Mouse (Mus musculus): ENCODE data around the gene Jpt1. TPM values are rescaled to one million over a fixed set of nuclear protein-coding genes. Genes with fewer than 3 reads are reported as not detected.
A peak's percentile ranks its signal among the peaks of the same experiment; 100 is the strongest.
"Not testable (repeated sequence)": the region's sequence is repeated elsewhere in the genome, so short reads cannot be mapped to it uniquely, and the experiment has no call there.

Jpt1 gene
- polyA plus RNA-seq, 1 experiment from 2014 or later: 995 TPM

DNA sequence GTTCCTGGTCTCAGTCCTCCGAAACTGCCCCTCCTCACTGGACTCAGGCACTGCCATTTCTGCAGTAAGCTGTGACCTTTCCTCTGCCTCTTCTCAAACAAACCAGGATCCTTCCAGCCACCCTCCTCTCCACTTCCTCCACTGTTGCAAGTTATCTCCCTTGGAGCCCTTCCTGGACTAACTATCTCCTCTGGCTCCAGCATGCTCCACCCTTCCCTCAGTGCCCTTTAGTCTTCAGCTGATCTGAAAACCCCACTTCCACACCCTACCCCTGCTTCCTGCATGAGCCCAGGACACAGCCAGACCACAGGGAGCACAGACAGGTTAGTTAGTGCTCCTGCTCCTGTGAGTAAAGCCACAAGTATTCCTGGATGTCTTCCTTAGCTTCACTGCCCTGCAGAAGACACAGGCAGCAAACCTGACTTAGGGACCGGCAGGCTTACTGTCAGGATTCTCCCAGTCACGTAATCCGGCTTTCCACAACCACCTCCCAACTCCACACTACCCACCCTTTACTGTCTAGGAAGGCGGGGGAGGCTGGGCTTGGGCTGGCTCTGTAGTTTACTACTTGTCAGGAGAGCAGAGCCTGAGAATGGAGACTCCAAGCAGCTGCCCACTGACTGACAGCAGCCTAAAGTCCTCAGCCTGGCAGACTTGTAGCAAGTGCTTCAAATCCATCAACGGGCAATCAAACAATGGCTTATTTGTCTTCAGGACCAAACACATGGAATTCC lies 4.2 kb downstream of the Jpt1 start:
- peaks cover 39% of the 10 kb centered on the region for H3K36me3 ChIP-seq
- no peaks in the 10 kb centered on the region for H3K27me3 ChIP-seq (ENCODE audit: insufficient read depth, poor library complexity, severe bottlenecking)
- peak overlapping the region; percentile 100 for H3K4me3 ChIP-seq
- H3K27ac ChIP-seq: peak overlapping the region; percentile 68
- no peak for DNase-seq (ENCODE audit: low spot score)
- H3K9me3 ChIP-seq: no peaks in the 10 kb centered on the region
- H3K4me1 ChIP-seq (replicated peaks): peaks cover 77% of the 10 kb centered on the region
- WGBS: 57% methylated on average over 6 of the region's 6 CpGs

DNA sequence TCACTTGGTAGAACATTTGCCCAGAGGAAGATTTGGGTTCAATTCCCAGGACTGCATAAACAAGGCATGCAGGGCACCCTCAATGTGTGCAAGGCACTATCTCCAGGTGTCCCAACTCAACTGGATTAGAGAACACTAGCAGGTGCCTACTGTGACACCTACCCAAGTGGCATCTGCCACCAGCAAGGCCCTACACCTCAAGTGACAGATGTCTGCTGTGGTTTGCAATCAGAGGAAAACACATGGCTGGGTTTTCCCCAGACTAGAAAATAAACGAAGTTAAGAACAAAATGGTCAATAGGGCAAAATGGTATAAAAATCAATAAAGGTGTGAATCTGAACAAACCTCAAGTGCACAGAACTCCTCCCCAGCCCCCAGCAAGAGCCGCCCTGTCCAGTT lies 6.1 kb downstream of the Jpt1 start:
- Histone ChIP-seq H3K27me3 (ENCODE audit: insufficient read depth, poor library complexity, severe bottlenecking) (no peaks in the 10 kb centered on the region), H3K36me3 (peaks cover 56% of the 10 kb centered on the region), H3K4me1 (replicated peaks) (peaks cover 73% of the 10 kb centered on the region), H3K4me3 (no peak overlapping the region), H3K27ac (no peak overlapping the region), H3K9me3 (no peaks in the 10 kb centered on the region)
- 89% methylated on average over 2 of the region's 2 CpGs for WGBS
- DNase-seq (ENCODE audit: low spot score): no peak

DNA sequence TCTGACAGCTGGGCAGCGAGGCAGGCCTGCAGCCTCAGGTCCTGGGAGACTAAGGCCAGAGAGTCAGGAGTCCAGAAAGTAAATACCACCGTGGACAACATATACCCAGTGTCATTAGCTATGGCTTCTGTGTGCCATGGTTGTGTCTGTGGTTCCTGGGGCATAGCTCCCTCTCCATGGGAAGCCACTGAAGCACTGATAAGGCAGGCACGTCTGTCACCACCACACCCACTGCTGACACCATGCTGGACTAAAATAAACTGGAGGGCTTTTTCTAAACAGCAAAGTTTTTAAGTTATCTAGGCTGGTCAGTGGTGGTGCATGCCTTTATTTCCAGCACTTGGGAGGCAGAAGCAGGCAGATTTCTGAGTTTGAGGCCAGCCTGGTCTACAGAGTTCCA lies 7.6 kb downstream of the Jpt1 start:
- Histone ChIP-seq H3K27me3 (ENCODE audit: insufficient read depth, poor library complexity, severe bottlenecking) (no peaks in the 10 kb centered on the region), H3K4me1 (replicated peaks) (peaks cover 58% of the 10 kb centered on the region), H3K36me3 (peaks cover 71% of the 10 kb centered on the region), H3K27ac (no peak overlapping the region), H3K4me3 (no peak overlapping the region), H3K9me3 (no peaks in the 10 kb centered on the region)
- WGBS: 77% methylated on average over 3 of the region's 3 CpGs
- no peak for DNase-seq (ENCODE audit: low spot score)

DNA sequence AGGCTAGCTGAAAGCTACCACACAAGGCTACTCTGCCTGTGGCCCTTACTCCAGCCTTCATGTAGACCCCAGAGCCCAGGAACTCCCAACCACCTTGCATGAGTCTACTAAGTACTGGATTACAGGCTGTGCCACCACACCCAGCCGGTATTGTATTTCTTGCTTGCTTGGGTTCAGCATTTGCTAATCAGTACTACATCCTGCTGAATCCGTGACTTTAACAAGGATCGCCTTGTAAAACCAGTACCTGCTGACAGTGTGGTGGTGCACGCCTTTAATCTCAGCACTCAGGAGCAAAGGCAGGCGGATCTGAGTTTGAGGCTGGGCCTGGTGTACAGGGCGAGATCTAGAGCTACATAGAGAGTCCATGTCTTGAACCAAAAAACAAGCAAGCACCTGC lies 11.6 kb downstream of the Jpt1 start:
- Histone ChIP-seq H3K27ac (no peak overlapping the region), H3K27me3 (ENCODE audit: insufficient read depth, poor library complexity, severe bottlenecking) (no peaks in the 10 kb centered on the region), H3K9me3 (no peaks in the 10 kb centered on the region), H3K4me1 (replicated peaks) (peaks cover 25% of the 10 kb centered on the region), H3K36me3 (peaks cover 98% of the 10 kb centered on the region), H3K4me3 (no peak overlapping the region)
- 96% methylated on average over 6 of the region's 6 CpGs for WGBS
- no peak for DNase-seq (ENCODE audit: low spot score)

DNA sequence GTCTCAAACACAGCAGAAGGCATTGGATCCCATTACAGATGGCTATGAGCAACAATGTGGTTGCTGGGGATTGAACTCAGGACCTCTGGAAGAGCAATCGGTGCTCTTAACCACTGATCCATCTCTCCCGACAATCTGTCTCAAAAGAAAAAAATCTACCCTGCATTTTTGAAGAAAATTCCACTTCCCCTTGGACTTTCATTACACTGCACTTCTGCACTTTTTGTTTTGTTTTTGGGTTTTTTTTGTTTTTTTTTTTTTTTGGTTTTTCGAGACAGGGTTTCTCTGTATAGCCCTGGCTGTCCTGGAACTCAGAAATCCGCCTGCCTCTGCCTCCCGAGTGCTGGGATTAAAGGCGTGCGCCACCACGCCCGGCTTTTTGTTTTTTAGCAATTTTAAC lies 17.6 kb downstream of the Jpt1 start:
- not testable (repeated sequence) for H3K9me3 ChIP-seq; DNase-seq (ENCODE audit: low spot score); H3K27me3 ChIP-seq (ENCODE audit: insufficient read depth, poor library complexity, severe bottlenecking); H3K4me3 ChIP-seq; H3K27ac ChIP-seq
- H3K4me1 ChIP-seq (replicated peaks): peaks cover 13% of the 10 kb centered on the region
- H3K36me3 ChIP-seq: peaks cover 53% of the 10 kb centered on the region
- WGBS: 90% methylated on average over 9 of the region's 9 CpGs

DNA sequence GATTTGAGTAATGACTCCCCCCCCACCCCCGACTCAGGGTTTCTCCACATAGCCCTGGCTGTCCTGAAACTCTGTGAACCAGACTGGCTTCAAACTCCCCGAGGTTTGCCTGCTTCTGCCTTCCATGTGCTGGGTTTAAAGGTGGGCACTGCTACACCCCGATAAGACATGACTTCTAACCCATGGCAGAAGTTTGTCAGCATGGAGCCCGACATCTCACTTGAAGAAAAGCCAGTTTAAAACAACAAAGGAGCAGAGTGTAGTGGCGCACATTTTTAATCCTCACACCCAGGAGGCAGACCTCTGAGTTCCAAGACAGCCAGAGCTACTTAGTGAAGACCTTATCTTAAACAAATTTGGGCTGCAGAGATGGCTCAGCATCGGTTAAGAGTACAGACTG lies 21.8 kb downstream of the Jpt1 start:
- H3K4me3 ChIP-seq: peak overlapping the region; percentile 80
- H3K36me3 ChIP-seq: peaks cover 34% of the 10 kb centered on the region
- no peaks in the 10 kb centered on the region for H3K9me3 ChIP-seq
- H3K27ac ChIP-seq: no peak overlapping the region
- no peak for DNase-seq (ENCODE audit: low spot score)
- H3K27me3 ChIP-seq (ENCODE audit: insufficient read depth, poor library complexity, severe bottlenecking): peaks cover 7% of the 10 kb centered on the region
- peaks cover 30% of the 10 kb centered on the region for H3K4me1 ChIP-seq (replicated peaks)
- WGBS: 43% methylated on average over 6 of the region's 6 CpGs

DNA sequence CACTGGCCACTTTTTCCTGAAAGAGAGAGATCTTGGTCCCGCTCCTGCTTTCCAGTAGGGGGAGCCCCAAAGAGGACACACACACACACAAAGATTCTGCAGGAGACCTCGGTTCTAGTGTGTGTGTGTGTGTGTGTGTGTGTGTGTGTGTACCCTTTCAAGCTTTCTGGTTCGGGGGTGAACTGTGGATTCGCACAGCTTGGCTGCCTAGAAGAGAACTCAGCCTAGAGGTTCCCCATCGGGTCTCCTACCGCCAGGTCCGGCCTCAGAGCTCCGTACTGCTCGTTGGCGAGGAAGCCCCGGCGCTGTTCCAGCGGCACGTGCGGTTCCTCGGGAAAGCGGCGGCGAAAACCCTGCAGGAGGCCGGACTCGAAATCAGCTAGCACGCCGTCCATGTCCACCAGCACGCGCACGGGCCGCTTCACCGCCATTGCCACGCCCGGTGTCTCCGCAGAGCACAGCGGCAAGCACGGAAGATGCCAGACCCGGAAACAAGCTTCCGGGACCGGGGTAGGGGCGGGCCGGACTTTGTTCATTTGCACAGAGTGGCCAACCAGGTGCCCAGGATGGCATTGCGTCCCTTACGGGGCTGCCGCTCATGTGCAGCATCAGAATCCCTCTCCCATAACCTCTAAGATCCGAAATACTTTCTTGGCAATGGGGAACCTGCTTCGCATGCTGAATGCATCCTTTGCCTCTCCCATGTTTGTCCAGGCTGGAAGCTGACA lies 22.7 kb downstream of the Jpt1 start, which contains the start of gene Nt5c:
TSS of gene Nt5c (minus strand) at position 507 of the 728 bp plus-strand sequence.
- H3K4me3 ChIP-seq: peak within 1 kb of the TSS; percentile 80
- H3K9me3 ChIP-seq: no peaks in the 10 kb centered on the region
- peaks cover 26% of the 10 kb centered on the region for H3K36me3 ChIP-seq
- peaks cover 30% of the 10 kb centered on the region for H3K4me1 ChIP-seq (replicated peaks)
- DNase-seq (ENCODE audit: low spot score): peak; percentile 85
- under 1% methylated on average over 43 of the region's 43 CpGs for WGBS
- peak within 1 kb of the TSS; percentile 91 for H3K27ac ChIP-seq
- peaks cover 7% of the 10 kb centered on the region for H3K27me3 ChIP-seq (ENCODE audit: insufficient read depth, poor library complexity, severe bottlenecking)

DNA sequence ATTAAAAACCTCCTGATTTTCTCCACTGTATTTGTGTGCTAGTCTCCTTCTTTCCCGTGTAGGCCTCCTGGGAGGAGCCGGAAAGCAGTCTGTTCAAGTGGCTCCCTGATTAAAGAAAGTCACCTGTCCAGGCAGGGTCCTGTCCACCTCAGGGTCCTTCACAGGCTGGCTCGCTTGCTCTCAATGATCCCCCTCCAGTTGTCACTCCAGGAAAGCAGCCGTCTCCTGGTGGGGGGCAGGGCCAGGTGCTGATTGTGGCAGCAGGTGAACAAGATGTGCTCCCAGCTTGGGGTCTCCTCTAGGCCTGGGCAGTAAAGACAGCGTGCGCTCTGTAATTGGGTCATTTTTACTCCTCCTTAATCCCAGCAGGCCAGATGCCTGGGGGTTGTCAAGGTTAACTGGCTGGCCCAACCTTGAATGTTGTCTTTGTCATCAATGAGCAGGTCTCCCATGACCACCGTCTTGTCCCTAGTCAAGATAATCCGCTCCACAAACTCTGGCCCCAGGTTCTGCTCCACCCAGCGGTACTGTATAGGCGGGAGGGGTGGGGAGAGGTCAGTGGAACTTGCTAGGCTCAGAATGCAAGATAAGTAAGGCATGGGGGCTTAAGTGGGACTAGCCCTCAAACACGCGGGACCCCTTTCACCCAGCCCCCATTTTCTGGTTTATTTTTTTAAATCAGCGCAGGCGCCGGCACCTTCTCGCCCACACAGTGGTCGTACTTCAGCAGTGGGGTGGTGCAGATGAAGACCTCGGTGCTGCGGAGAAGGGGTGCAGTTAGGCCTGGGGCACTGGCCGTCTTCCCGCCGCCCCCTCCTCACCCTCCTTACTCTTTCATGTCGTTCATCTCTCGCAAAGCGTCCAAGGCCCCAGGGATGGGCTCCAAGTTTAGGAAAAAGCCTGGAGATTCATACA lies 23.5 kb downstream of the Jpt1 start:
- WGBS: 28% methylated on average over 25 of the region's 25 CpGs
- peaks cover 7% of the 10 kb centered on the region for H3K27me3 ChIP-seq (ENCODE audit: insufficient read depth, poor library complexity, severe bottlenecking)
- no peaks in the 10 kb centered on the region for H3K9me3 ChIP-seq
- DNase-seq (ENCODE audit: low spot score): no peak
- H3K36me3 ChIP-seq: peaks cover 29% of the 10 kb centered on the region
- peak overlapping the region; percentile 91 for H3K27ac ChIP-seq
- peak overlapping the region; percentile 80 for H3K4me3 ChIP-seq
- peaks cover 34% of the 10 kb centered on the region for H3K4me1 ChIP-seq (replicated peaks)

DNA sequence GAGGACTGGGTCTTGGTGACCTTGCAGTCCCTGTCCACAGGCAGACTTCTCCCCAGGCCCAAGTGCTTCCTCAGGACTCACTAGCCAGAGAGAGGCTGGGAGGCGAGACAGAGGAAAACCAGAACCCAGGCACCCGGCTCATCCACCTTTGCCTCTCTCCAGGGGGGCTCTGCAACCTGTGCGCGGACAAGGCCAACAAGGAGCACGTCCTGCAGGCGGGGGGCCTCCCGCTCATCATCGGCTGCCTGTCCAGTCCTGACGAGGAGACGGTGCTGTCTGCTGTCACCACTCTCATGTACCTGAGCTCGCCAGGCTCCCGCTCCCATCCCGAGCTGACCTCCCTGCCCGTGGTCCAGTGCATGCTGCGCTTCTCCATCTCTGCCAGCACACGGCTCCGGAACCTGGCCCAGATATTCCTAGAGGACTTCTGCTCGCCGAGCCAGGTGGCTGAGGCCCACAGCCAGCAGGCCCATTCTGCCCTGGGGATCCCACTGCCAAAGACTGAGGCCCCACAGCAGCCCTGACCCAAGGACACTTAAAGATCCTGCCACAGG lies 25.6 kb downstream of the Jpt1 start:
- Histone ChIP-seq H3K27ac (no peak overlapping the region), H3K9me3 (no peaks in the 10 kb centered on the region), H3K4me1 (replicated peaks) (peaks cover 44% of the 10 kb centered on the region), H3K36me3 (peaks cover 29% of the 10 kb centered on the region), H3K4me3 (no peak overlapping the region), H3K27me3 (ENCODE audit: insufficient read depth, poor library complexity, severe bottlenecking) (peaks cover 7% of the 10 kb centered on the region)
- no peak for DNase-seq (ENCODE audit: low spot score)
- WGBS: 85% methylated on average over 19 of the region's 19 CpGs

DNA sequence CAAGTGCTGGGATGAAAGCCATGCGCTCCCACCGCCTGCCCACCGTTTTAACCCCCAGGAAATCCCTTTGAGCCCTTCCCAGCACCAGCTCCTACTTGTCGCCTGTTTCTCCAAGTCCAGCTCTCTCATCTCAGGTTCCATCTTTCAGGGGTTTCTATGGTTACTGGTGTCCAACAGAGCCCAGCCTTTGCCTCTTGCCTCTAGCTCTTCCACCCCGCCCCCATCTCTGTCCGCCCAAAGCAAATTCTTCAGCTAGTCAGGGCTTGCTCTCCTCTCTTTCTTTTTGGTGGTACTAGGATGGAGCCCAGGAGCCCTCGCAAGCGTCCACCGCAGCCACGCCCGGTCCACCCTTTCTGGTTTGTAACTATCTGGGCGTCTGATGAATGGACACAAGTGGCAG lies 29.0 kb downstream of the Jpt1 start:
- Histone ChIP-seq H3K27me3 (ENCODE audit: insufficient read depth, poor library complexity, severe bottlenecking) (no peaks in the 10 kb centered on the region), H3K27ac (peak overlapping the region; percentile 66), H3K4me1 (replicated peaks) (peaks cover 19% of the 10 kb centered on the region), H3K4me3 (0 out of 2 replicates have a peak overlapping the region, but pooled peaks have one; percentile 18), H3K36me3 (peaks cover 26% of the 10 kb centered on the region), H3K9me3 (no peaks in the 10 kb centered on the region)
- WGBS: 37% methylated on average over 12 of the region's 12 CpGs
- peak; percentile 59 for DNase-seq (ENCODE audit: low spot score)

DNA sequence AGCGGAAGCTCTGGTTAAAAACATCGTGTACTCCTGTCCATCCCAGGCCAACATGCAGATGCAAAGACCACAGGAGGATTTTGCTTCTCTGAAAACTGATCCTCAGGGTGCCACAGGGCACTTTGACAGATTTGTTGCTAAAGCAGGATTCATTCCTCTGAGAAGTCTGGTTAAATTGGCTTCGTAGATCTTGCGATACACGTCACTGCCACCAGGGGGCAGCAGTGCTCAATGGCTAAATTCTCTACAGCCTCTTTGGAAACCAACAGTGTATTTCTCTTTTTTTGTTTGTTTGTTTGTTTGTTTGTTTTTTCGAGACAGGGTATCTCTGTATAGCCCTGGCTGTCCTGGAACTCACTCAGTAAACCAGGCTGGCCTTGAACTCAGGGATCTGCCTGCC lies 30.5 kb downstream of the Jpt1 start:
- H3K27me3 ChIP-seq (ENCODE audit: insufficient read depth, poor library complexity, severe bottlenecking): no peaks in the 10 kb centered on the region
- no peak overlapping the region for H3K27ac ChIP-seq
- H3K4me3 ChIP-seq: no peak overlapping the region
- H3K9me3 ChIP-seq: no peaks in the 10 kb centered on the region
- peaks cover 14% of the 10 kb centered on the region for H3K4me1 ChIP-seq (replicated peaks)
- peak; percentile 77 for DNase-seq (ENCODE audit: low spot score)
- 18% methylated on average over 6 of the region's 6 CpGs for WGBS
- H3K36me3 ChIP-seq: peaks cover 11% of the 10 kb centered on the region

DNA sequence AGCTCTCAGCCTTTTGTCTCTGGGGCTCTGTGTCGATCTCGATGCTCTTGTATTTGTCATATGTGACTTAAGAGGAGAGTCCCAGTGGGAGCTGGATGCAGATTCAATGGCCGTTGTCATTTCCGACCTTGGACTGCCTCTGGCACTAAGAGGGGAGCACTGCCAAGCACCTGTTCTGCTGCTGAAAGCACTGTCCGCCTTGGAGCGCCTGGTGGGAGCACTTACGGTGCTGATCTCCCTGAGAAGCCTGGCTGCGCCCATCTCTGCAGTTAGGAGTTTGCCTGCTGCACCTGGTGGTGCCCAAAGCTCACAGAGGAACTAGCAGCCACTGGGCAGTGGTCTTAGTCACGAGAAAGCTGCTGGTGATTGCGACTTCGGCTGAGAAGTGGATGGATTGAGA lies 30.9 kb downstream of the Jpt1 start:
- peaks cover 14% of the 10 kb centered on the region for H3K4me1 ChIP-seq (replicated peaks)

More for the DNA sequence above, 30.9 kb downstream of the Jpt1 start:
- peaks cover 7% of the 10 kb centered on the region for H3K36me3 ChIP-seq
- DNase-seq (ENCODE audit: low spot score): no peak
- no peak overlapping the region for H3K4me3 ChIP-seq
- 73% methylated on average over 11 of the region's 11 CpGs for WGBS
- H3K27me3 ChIP-seq (ENCODE audit: insufficient read depth, poor library complexity, severe bottlenecking): no peaks in the 10 kb centered on the region
- H3K9me3 ChIP-seq: no peaks in the 10 kb centered on the region
- H3K27ac ChIP-seq: no peak overlapping the region
